Mouse (Mus musculus) kidney, adult 2 months (tissue): Measurements from ENCODE around the gene Msh4. TPM values are rescaled to one million over a fixed set of nuclear protein-coding genes. Genes with fewer than 3 reads are reported as not detected.

ENCODE experiments used
- DNase-seq: peaks from one replicate; pipeline ENCODE4 v3.0.0; 2021
- H3K27ac ChIP-seq: fragments of 200-500 bp; 2 replicates; pipeline ENCODE4 v1.5.1; 2012; ENCODE audit warnings: low read depth, low read length, control low read depth, inconsistent platforms; ENCODE audit not compliant: insufficient read depth
- H3K27me3 ChIP-seq: fragments of 200-500 bp; replicated peaks from 2 replicates; pipeline ENCODE4 v1.6.1; 2012; ENCODE audit warnings: mild to moderate bottlenecking, moderate library complexity, low read length, inconsistent platforms; ENCODE audit not compliant: control insufficient read depth, insufficient read depth
- H3K36me3 ChIP-seq: fragments of 200-500 bp; 2 replicates; pipeline ENCODE4 v1.6.1; 2012; ENCODE audit warnings: mild to moderate bottlenecking, moderate library complexity, low read length, inconsistent platforms; ENCODE audit not compliant: control insufficient read depth, insufficient read depth
- H3K4me1 ChIP-seq: fragments of 200-500 bp; 2 replicates; pipeline ENCODE4 v1.6.1; 2011; ENCODE audit warnings: low read length; ENCODE audit not compliant: control insufficient read depth, insufficient read depth
- H3K4me3 ChIP-seq: fragments of 200-500 bp; 2 replicates; pipeline ENCODE4 v1.5.1; 2011; ENCODE audit warnings: mild to moderate bottlenecking, low read depth, low read length, control low read depth; ENCODE audit not compliant: insufficient read depth
- CTCF ChIP-seq: fragments of 200-500 bp; conservative IDR thresholded peaks from 2 replicates; pipeline ENCODE4 v1.5.1; 2011; ENCODE audit warnings: low read depth, mild to moderate bottlenecking, control low read depth, low read length, moderate library complexity, mixed read lengths; ENCODE audit not compliant: insufficient read depth, insufficient read length
- POLR2A ChIP-seq: fragments of 200-500 bp; IDR thresholded peaks from one replicate; pipeline ENCODE4 v1.6.1; 2011; ENCODE audit warnings: low read depth, low read length, control low read depth
- WGBS: fragments of 180-500 bp; shearing (Covaris S2); methylation state at CpG from one replicate; pipeline ENCODE4 v1.1.7; 2018; 5-methylcytosine and 5-hydroxymethylcytosine counted together
- polyA plus RNA-seq: library from polyadenylated mRNA; depleted of rRNA; stranded (reverse); fragments of >200 nt; gene quantifications from 2 replicates; pipeline ENCODE4 v1.2.3, GENCODE M21; 2012

Gene Msh4
- polyA plus RNA-seq, 1 experiment, result 0.06 TPM

DNA sequence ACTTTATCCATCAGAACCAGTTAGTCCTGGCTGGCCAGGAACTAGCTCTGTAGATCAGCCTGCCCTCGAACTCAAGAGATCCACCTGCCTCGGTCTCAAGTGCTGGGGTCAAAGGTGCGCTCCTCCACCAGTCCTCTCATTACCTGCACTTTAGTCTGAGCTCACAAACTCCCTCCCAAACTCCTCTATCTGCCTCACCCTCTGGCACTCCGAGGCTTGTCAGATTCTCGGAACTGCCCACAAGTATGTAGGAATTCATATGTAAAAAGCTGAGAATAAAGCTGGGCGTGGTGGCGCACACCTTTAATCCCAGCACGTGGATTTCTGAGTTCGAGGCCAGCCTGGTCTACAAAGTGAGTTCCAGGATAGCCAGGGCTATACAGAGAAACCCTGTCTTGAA lies 34.5 kb upstream of the Msh4 start:
- DNase-seq, result no peak
- Histone ChIP-seq H3K4me1 (peaks cover 12% of the 10 kb centered on the region), H3K27me3 (no peaks in the 10 kb centered on the region), H3K4me3 (no peak overlapping the region), H3K27ac (no peak overlapping the region), H3K36me3 (peaks cover 3% of the 10 kb centered on the region)
- WGBS, result 84% methylated on average over 9 of the region's 9 CpGs
- TF ChIP-seq POLR2A (no peak), CTCF (no peak)

GRCm38 (mm10) chr3:153940021-153940420 lies 34.1 kb upstream of the Msh4 start:
- H3K4me3 ChIP-seq, result no peak overlapping the region
- H3K27ac ChIP-seq, result no peak overlapping the region
- TF ChIP-seq CTCF, result no peak
- TF ChIP-seq POLR2A, result no peak
- no peaks in the 10 kb centered on the region for H3K27me3 ChIP-seq
- no peak for DNase-seq
- WGBS, result 83% methylated on average over 8 of the region's 8 CpGs
- peaks cover 3% of the 10 kb centered on the region for H3K36me3 ChIP-seq
- H3K4me1 ChIP-seq, result peaks cover 10% of the 10 kb centered on the region

DNA sequence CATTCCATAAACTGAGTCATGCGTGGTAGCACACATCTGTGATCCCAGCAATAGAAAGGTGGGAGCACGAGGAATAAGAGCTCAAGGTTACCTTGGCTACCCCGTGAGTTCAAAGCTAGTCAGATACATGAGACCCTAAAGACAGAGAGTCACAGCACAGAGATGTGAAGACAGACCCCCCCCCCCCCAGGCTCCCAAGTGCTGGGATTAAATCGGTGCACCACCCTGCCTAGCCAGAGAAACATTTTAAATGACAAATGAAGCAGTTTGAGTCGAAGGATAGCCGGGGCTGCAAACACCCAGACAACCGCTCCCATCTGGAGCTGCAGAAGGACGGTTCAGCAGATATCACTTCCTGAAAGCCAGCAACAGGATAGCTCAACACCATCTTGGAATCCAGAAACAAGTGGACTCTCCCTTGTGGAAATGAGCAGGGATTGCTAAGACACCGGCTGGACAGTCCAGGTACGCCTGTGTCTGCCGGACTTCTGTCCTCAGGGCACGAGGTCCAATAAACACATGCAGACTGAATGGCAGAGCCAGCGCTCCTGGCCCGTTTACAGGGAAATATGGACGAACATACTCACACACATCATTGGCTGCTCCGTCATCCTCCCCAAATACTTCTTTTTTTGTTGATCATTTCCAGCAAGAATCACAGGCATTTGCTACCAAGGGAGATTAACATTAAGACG lies 31.3 kb upstream of the Msh4 start:
- WGBS, result 62% methylated on average over 17 of the region's 17 CpGs
- no peak overlapping the region for H3K27ac ChIP-seq
- no peak for TF ChIP-seq POLR2A
- TF ChIP-seq CTCF, result no peak

DNA sequence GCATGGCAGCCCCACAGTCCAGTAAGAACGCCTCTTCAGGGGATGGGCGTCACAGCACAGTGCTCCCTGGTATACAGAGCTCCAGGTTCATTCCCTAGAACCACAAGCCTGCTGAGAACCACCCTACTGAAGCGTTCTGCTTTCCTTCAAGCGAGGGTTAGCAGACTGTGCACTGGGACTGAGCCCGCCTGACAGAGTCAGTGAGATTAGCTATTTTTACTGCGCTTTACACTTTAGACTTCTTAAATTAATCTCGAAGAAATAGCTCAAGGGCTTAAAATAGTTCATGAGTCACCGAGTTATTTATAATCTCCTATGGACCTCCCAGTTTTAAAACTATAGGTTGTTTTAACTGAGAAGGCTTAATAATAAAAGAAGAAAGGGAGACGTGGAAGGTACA lies 29.9 kb upstream of the Msh4 start:
- 56% methylated on average over 9 of the region's 9 CpGs for WGBS
- H3K27me3 ChIP-seq, result no peaks in the 10 kb centered on the region
- peaks cover 3% of the 10 kb centered on the region; the same call in 1 of the 2 replicates for H3K4me1 ChIP-seq
- peaks cover 5% of the 10 kb centered on the region for H3K36me3 ChIP-seq
- TF ChIP-seq POLR2A (no peak), CTCF (no peak)
- H3K4me3 ChIP-seq, result no peak overlapping the region
- no peak overlapping the region for H3K27ac ChIP-seq
- DNase-seq, result no peak

More for the DNA sequence above, 31.3 kb upstream of the Msh4 start:
- DNase-seq, result peak; percentile 80
- Histone ChIP-seq H3K4me3 (no peak overlapping the region), H3K27me3 (no peaks in the 10 kb centered on the region), H3K4me1 (peaks cover 3% of the 10 kb centered on the region; the same call in 1 of the 2 replicates), H3K36me3 (peaks cover 5% of the 10 kb centered on the region)

GRCm38 (mm10) chr3:153932461-153932860 lies 26.5 kb upstream of the Msh4 start:
- WGBS, result 92% methylated on average over 5 of the region's 5 CpGs
- peaks cover 5% of the 10 kb centered on the region; the same call in 1 of the 2 replicates for H3K36me3 ChIP-seq
- H3K27ac ChIP-seq, result no peak overlapping the region

GRCm38 (mm10) chr3:153929526-153929925 lies 23.6 kb upstream of the Msh4 start:
- H3K4me3 ChIP-seq, result no peak overlapping the region
- no peaks in the 10 kb centered on the region for H3K4me1 ChIP-seq
- H3K36me3 ChIP-seq, result peaks cover 8% of the 10 kb centered on the region; the same call in 1 of the 2 replicates
- WGBS, result 83% methylated on average over 11 of the region's 11 CpGs
- H3K27ac ChIP-seq, result no peak overlapping the region
- TF ChIP-seq POLR2A, result no peak
- no peak for TF ChIP-seq CTCF
- DNase-seq, result no peak
- no peaks in the 10 kb centered on the region for H3K27me3 ChIP-seq

More at GRCm38 (mm10) chr3:153932461-153932860, 26.5 kb upstream of the Msh4 start:
- H3K4me1 ChIP-seq, result peaks cover 3% of the 10 kb centered on the region; the same call in 1 of the 2 replicates
- H3K27me3 ChIP-seq, result no peaks in the 10 kb centered on the region
- no peak for TF ChIP-seq POLR2A
- TF ChIP-seq CTCF, result no peak
- no peak overlapping the region for H3K4me3 ChIP-seq
- no peak for DNase-seq

GRCm38 (mm10) chr3:153926333-153926732 lies 20.4 kb upstream of the Msh4 start:
- Histone ChIP-seq H3K4me3 (no peak overlapping the region), H3K4me1 (no peaks in the 10 kb centered on the region), H3K36me3 (peaks cover 8% of the 10 kb centered on the region), H3K27me3 (no peaks in the 10 kb centered on the region), H3K27ac (no peak overlapping the region)
- WGBS, result 87% methylated on average over 7 of the region's 7 CpGs
- no peak for DNase-seq
- TF ChIP-seq CTCF (peak; percentile 24; the same call in 1 of the 2 replicates), POLR2A (no peak)
